Mouse (Mus musculus) spleen, adult 2 months (tissue): Measurements from ENCODE around the gene Dus2.

Experiments
- CTCF ChIP-seq: fragments of 200-500 bp; IDR thresholded peaks from 2 replicates; pipeline ENCODE4 v1.5.1; 2011; ENCODE audit warnings: mild to moderate bottlenecking, inconsistent platforms; ENCODE audit not compliant: insufficient read depth, insufficient read length, insufficient replicate concordance; ENCODE audit errors: extremely low read depth
- POLR2A ChIP-seq: fragments of 200-500 bp; IDR thresholded peaks from 2 replicates; pipeline ENCODE4 v1.6.1; 2011; ENCODE audit warnings: low read depth, low read length, inconsistent platforms

DNA sequence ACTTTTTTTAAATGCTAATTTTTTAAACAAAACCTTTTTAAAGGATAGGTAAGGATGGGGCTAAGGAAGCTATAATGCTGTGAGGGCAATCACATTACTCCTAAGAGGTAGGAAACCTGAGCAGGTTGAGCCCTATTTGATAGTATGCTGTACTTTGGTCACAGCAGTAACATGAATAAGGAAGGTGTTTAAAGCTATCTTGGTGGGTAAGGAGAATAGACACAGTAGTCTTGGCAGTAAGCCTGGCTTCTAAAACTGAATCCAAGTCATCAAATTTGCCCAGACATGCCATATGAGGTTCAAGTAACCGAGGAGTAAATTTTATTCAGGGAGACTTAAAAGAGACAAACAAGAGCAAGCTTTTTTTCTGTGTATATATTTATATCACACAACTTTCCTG lies 78.4 kb downstream of the Dus2 start:
- no peak for TF ChIP-seq POLR2A
- no peak for TF ChIP-seq CTCF
